Mouse (Mus musculus) lung, adult 2 months (tissue): Measurements from ENCODE around the gene Nup35.

ENCODE experiments used
- CTCF ChIP-seq: fragments of 200-500 bp; IDR thresholded peaks from 2 replicates; pipeline ENCODE4 v1.5.1; 2011; ENCODE audit warnings: mild to moderate bottlenecking, low read length, control low read depth; ENCODE audit not compliant: insufficient read depth
- POLR2A ChIP-seq: fragments of 200-500 bp; IDR thresholded peaks from 2 replicates; pipeline ENCODE4 v1.6.1; 2011; ENCODE audit warnings: low read depth, mild to moderate bottlenecking, control low read depth, low read length, borderline replicate concordance; ENCODE audit errors: extremely low read depth

GRCm38 (mm10) chr2:80639398-80639797, 22.4 kb downstream of the Nup35 start:
- TF ChIP-seq CTCF (no peak), POLR2A (no peak)
